Mouse (Mus musculus) spleen, adult 18-20 months (tissue): ENCODE data around the gene Rnaseh2b.

Source experiments
- DNase-seq, 2 experiments: peaks; one replicate each; pipeline ENCODE4 v3.0.0; 2022; ENCODE audit warnings: mixed read lengths in 2 of 2

The Rnaseh2b gene

DNA sequence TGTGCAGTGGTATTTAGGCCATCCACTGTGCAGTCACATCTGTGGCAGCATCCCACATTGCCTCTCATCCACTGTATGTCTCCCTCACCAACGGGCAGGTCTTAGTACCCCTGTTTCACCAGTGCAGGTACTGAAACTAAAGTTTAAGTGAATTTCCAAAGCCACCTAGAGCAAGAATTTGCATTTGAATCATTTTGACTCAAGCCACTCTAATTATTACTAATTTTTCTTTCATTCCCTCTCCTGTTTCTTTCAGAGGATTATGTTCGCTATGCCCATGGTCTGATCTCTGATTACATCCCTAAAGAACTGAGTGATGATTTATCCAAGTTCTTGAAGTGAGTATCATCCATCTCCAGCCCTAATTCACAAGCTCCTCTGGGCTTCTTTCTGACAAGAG lies 71.4 kb downstream of the Rnaseh2b start:
- DNase-seq: no peak

DNA sequence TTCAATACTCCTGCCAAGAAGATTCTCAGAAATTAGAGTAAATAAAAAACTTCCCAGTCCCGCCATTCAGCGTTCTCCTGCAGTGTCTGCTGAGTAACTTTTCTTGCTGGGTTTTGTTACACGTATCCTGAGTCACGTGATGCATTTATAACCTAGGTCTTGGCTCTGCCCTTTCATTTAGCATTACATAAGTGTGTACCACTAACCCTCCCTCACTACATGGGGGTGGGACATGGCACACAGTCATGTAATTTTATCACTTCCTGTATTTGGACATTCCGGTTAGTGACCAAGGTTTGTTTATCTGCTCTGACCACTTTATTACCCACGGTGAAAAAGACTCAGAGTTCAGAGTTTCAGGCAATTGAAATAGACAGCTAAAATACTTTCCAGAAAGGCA lies 78.4 kb downstream of the Rnaseh2b start:
- DNase-seq: no peak

DNA sequence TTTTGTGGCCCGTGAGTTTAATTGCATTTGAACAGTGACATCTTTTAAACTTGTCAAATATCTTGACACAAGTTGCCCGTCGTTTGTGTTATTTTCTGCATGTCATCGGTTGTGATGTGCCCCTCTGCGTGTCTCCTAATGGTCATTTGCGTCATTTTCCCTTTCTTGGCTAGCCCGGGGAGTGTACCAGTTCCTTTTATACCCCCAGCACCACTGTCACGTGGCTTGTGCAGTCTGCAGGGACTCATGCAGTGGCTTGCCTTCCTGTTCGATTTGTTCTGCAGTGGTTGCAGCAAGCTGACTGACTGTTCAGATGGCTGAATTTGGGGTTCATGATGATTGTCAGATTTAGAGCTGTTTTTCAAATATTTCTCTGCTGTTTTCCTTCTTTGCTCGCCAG lies 81.6 kb downstream of the Rnaseh2b start:
- no peak for DNase-seq

DNA sequence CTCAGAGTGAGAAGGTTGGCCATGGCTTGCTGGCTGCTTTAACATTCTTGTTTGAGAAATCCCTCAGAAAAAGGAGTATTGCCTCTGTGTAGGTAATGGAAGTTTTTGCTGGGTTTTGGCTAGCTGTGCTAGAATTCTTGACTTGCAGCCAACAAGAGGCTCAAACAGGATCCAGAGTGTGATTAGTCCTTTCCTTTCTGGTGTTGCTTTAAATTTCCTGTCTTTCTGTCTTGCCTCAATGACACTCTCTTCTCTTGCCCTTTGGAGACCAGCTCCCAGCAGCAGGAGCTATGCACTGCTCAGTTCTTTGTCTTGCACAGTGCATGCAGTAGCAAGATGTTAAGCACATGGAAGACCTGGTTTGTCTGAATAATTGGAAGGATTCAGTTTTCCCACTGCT lies 83.3 kb downstream of the Rnaseh2b start:
- DNase-seq: no peak

DNA sequence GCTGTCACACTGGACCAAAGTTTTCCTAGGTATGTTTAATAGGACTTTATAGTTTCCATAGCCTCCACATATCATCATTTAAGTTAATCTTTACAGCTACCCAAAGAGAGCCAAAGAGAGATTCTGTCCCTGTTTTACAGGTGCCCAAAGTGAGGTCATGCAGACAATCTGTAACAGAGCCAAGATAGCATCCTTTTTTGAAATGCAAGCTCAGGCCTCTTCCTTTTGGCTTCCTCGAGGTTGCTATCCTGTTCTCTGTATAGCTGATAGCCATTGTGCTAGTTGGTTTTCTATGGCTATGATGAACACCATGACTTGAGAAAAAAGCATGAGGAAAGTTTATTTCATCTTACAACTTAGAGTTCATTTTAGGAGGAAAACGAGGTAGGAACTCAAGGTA lies 83.7 kb downstream of the Rnaseh2b start:
- DNase-seq: no peak

DNA sequence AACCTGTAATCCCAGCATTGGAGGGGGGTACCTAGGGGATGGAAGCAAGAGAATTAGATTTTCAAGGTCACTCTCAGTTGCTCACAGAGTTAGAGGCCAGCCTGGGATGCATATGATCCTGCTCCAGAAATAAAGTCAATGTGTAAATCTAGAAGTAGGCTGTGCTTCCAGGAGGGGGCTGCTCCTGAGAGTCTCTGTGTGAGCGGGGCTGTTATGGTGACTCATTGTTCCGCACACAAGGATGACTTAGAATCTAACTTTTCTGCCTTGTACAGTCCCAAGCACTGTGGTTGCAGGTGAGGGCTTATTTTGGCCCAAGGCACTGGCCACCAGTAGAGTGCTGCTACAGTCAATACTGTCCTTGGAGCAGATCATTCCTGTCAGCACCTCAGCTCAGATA lies 87.0 kb downstream of the Rnaseh2b start:
- DNase-seq: no peak

DNA sequence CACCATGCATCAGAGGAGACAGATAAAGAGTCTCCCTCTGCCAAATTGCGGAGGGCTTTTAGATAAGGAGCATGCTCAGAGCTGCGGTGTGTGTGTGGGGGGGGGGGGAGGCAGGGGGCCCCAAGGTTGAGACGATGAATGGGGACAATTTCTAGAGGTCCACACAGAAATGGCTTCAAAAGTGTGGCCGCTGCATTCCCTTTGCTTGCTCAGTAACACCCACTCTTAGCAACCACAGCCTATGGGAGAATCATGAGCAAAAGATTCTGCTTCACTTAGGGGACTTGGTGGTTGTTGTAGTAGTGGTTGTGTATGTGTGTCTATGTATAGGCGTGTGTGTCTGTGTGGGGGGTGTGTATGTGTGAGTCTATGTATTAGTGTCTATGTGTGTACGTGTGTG lies 88.2 kb downstream of the Rnaseh2b start:
- no peak for DNase-seq

DNA sequence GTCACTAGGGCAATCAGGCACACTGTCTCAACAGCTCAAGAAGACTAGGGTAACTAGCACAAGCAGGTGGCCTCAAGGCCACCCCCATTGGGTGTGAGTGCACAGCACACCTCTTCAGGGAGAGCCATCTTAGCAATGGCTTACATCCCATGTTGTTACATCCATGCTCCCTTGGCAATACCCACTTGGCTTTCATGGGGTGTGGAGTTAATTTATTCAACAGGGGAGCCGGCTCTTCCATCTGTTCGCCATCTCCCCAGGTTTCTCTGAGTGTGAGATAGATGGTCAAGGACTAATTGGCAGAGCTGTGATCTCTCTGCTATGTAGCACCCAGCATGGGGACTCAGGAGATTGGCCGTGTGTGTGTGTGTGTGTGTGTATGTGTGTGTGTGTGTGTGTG lies 90.7 kb downstream of the Rnaseh2b start:
- DNase-seq: no peak

DNA sequence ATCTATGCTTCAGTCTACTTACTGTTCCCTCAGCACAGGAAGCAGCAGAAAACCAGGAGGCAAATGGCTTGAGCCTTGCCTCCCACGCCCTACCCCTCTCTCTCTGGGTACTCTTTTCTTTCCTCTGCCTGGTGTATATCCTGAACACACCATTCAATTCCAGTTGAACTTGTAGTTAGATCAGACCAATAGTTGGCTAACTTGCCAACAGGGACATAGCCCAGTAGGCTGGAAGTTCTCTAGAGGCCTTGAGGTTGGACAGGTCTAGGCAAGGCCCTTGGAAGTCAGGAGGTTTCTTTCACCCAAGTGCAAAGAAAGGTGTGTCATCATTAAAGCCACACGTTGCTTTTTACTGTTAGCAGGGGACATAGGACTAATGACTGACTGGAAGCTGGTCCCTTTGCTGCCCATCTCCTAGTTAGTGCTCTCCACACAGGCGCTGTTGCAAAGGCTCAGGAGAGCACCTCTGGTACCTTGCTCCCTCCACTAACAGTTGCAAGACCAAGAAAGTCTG lies 91.5 kb downstream of the Rnaseh2b start:
- no peak for DNase-seq

DNA sequence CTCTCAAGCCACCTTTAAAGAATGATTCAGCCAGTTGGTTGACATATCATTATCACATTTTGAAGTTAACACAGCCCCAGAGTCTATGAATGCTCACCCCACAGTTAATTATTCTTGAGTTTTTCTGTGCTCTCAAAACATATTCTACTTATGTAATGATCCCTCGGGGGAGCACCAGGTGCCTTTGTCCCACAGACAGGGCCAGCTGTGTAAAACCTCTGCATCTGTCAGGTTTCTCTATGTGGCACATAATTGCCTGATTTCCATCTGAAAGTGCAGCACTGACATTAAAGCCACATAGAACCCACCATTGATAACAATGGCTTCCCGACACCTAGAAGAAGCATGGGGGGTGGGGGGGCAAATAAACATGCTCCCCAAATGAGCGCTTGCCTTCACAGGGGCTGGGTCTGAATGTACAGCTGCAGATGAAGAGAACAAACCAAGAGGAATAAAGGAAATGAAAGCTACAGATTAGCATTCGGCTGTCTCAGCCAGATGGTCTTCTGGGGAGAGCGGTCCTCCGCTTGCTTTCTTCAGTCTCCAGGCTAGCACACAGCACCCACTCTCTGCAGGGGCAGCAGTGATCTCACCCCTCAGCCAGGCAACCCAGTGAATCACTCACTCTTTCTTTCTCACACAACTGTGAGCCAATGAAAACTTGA lies 96.8 kb downstream of the Rnaseh2b start:
- DNase-seq: no peak

DNA sequence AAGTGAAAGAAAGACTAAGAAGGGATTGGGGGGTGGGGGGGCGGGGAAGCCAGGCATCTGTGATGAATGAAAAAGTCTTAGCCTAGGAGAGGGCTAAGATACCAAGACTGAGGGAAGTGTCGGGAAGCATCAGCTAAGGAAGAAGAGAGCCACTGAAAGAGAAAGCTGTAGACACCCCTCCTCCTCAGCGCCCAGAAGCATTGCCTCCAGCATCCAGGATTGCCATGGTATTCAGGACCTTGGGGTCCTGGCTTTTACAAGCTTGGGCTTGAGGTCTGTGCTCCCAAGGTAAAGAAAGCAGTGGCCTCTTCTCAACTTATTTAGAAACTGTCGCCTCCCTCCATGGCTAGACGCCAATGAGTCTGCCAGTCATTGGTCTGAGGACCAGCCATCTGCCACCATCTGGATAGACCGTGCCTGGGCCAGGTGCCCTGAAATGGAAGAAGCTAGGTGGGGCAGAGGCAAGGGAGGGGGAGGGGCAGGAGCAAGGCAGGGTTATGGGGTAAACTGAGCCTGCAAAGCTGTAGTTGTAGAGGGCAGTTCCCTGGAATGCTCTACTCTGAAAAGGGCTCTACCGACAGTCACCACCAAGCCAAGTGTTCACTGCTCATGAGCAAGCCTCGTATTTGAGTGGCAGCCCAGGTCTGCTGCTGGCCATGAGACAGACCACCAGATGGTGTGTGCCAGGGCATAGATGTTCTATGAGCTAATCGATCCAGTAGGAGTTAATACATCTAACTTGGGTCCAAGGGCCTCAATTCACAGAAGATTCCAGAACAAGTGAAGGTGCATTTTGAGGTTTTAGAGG lies 97.5 kb downstream of the Rnaseh2b start:
- no peak for DNase-seq

DNA sequence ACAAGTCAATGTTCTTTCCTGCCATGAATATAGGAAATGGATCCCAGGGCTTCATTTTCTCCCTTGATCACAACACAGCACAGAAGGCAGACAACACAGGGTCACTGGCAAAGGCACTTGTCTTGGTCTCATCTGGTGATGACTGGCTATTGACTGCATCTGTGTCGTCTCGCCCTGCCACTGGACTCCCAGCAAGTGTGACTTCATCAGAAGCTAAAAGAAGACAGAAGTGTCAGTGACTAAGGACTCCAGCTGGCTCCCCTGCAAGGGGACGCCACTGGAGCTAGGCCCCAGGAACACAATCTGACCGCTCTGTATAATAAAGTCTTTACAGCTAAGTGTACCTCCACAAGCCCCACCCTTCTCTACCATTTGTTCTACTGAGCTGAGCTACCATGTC lies 100.4 kb downstream of the Rnaseh2b start:
- no peak for DNase-seq

DNA sequence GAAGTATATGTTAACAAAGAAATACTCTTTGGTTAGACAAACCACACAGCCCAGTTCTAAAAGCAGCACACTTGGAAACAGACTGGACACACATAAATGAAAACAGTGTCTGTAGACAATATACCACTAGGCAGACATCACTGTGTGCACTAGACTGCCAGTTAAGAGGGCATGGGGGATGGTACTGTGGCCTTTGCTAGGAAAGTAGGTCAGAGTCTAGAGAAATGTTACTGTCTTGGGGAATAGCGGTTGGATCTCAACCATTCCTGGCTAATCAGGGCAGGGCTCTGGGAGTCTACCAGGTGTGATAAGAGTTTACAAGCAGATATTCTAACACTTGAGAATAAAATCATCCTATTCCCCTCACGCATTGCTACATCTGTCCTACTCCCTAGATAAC lies 103.0 kb downstream of the Rnaseh2b start:
- no peak for DNase-seq

DNA sequence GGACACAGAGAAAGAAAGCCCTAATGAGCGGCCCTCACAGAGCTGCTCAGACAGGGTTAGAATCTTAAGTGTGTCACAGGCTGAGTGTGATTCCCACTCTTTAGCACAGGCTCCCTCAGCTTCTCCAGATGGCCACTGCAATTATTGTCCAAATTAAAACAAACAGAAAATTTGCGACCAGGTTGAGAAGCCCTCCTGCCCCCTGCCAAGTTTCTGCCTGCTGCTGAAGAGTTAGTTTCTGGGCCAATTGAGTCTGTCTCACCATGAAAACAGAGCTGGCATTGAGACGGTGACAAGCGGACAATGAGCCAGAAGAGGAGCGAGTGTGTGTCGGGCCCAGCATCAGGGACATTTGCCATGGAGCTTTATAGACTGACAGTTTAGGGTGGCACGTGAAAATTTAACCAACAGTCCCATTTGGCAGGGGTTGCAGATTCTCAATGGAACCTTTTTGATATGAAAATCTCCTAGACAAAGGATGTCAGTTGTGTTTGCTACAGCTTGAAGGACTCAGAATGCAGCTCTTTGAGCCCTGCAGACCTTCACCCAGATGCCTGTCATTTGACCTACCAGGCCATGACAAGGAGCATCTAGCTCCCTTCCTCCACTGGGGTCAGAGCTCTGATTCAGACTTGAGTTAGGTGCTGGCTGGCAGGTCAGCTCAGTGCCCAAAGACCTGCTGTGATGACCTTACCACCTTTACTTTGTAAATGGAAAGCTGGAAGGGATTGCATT lies 123.8 kb downstream of the Rnaseh2b start:
- no peak for DNase-seq

DNA sequence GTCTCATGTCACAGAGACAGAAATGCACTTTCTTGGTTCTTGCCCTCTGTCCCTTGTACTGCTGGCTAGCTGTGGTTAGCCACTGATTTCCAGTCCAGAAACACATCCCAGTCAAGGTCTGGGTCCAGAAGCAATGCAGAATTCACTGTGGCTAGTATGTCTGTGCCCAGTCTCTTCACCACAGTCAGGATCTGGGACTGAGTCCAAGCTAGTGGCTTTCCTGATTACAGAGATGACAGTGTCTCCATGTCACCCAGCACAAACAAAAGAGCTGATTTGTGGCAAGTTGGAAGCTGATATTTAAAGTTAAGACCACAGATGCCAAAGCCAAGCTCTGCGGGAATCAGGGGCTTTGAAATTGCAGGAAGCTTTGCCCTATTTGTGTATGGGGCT lies 124.3 kb downstream of the Rnaseh2b start:
- DNase-seq: no peak

DNA sequence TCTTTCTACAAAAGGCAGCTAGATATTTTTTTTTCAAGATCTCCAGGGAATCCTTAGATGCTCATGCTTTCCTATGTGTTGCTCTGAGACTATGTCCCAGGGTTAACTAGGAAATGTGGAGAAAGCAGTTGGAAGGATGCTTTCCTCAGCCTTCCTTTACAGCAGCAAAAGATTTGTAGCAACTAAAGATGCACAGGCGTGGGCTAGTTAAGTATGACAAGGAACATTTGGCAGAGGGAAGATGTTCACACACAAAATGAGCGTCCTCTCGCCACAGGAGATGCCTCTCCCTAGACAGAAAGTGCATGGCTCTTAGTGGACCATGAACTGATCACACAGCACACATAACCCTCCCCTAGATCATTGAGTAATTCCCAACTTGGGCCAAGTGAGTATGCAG lies 125.1 kb downstream of the Rnaseh2b start:
- DNase-seq: no peak

DNA sequence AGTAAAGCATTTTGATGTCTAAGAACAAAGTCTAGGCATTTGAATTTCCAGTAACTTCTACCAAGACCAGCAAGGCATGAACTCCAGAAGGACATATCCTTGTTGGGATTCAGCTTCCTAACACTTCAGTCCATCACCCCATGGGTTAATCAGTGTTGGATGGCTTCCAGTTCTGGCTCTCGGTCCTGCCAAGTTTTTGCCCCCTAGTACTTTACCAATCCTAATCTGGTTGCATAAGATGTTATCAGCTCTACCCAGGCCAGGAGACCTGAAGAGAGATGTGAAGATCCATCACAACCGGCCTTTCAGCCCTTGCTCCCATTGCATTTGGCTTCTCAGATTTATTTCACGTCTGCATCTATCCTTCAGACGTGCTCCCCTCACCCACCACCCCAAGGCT lies 129.9 kb downstream of the Rnaseh2b start:
- no peak for DNase-seq
